Mouse (Mus musculus) limb, embryonic 11.5 days (tissue): ENCODE results near the gene Arhgef10l. TPM values are rescaled to one million over a fixed set of nuclear protein-coding genes. Genes with fewer than 3 reads are reported as not detected.

Experiments
- ATAC-seq: fragments of 200-750 bp; cut with Nextera tagmentation; 2 replicates; pipeline ENCODE4 v1.8.0; 2017; ENCODE audit warnings: low read depth; ENCODE audit not compliant: insufficient number of reproducible peaks, low FRiP score, low TSS enrichment
- DNase-seq: peaks from one replicate; pipeline ENCODE4 v3.0.0-alpha.2; 2015; ENCODE audit warnings: low spot score
- H3K27ac ChIP-seq: fragments of 300-500 bp; sonication (generic); replicated peaks from 2 replicates; pipeline ENCODE4 v1.5.1; 2014; ENCODE audit warnings: low read depth, mild to moderate bottlenecking, low read length
- H3K27me3 ChIP-seq: fragments of 300-500 bp; sonication (generic); 2 replicates; pipeline ENCODE4 v1.6.1; 2014; ENCODE audit warnings: mild to moderate bottlenecking, low read length, mixed read lengths; ENCODE audit not compliant: control insufficient read depth, insufficient read depth
- H3K36me3 ChIP-seq: fragments of 300-500 bp; sonication (generic); 2 replicates; pipeline ENCODE4 v1.6.1; 2014; ENCODE audit warnings: mild to moderate bottlenecking, low read length, moderate library complexity, mixed read lengths; ENCODE audit not compliant: control insufficient read depth, insufficient read depth
- H3K4me1 ChIP-seq: fragments of 300-500 bp; sonication (generic); 2 replicates; pipeline ENCODE4 v1.6.1; 2014; ENCODE audit warnings: low read length, mixed read lengths; ENCODE audit not compliant: control insufficient read depth, insufficient read depth
- H3K4me2 ChIP-seq: fragments of 300-500 bp; sonication (generic); 2 replicates; pipeline ENCODE4 v1.6.1; 2014; ENCODE audit warnings: low read depth, mild to moderate bottlenecking, moderate library complexity; ENCODE audit not compliant: severe bottlenecking
- H3K4me3 ChIP-seq: fragments of 300-500 bp; sonication (generic); 2 replicates; pipeline ENCODE4 v1.5.1; 2014; ENCODE audit warnings: low read depth, low read length
- H3K9ac ChIP-seq: fragments of 300-500 bp; sonication (generic); 2 replicates; pipeline ENCODE4 v1.6.1; 2014; ENCODE audit warnings: mild to moderate bottlenecking, low read length
- H3K9me3 ChIP-seq: fragments of 300-500 bp; sonication (generic); 2 replicates; pipeline ENCODE4 v1.6.1; 2016; ENCODE audit warnings: low read length; ENCODE audit not compliant: control insufficient read depth
- WGBS: fragments of 180-500 bp; shearing (Covaris S2); extraction: QIAGEN DNeasy Blood & Tissue Kit; methylation state at CpG from one replicate; pipeline ENCODE4 v1.1.7; 2014; 5-methylcytosine and 5-hydroxymethylcytosine counted together
- polyA plus RNA-seq: library from polyadenylated mRNA; unstranded; fragments of >200 nt; fragmentation: Nextera tagmentation; extraction: Ambion mirVana; gene quantifications from 2 replicates; pipeline ENCODE4 v1.2.1, GENCODE M21; 2014

Gene Arhgef10l
- polyA plus RNA-seq, 1 experiment from 2014 or later, result 11.8 TPM

GRCm38 (mm10) chr4:140532270-140532669 is 133.5 kb downstream of the Arhgef10l start:
- no peak overlapping the region for H3K4me2 ChIP-seq
- H3K4me3 ChIP-seq, result no peak overlapping the region
- DNase-seq (no peak), ATAC-seq (no peak)
- WGBS, result 24% methylated on average over 15 of the region's 15 CpGs
- H3K4me1 ChIP-seq, result no peaks in the 10 kb centered on the region
- H3K9ac ChIP-seq, result no peak overlapping the region
- H3K27ac ChIP-seq, result no peak overlapping the region
- H3K27me3 ChIP-seq, result no peaks in the 10 kb centered on the region
- peaks cover 6% of the 10 kb centered on the region for H3K36me3 ChIP-seq
- H3K9me3 ChIP-seq, result no peaks in the 10 kb centered on the region

GRCm38 (mm10) chr4:140531024-140531423 is 134.8 kb downstream of the Arhgef10l start:
- peaks cover 7% of the 10 kb centered on the region for H3K36me3 ChIP-seq
- WGBS, result 31% methylated on average over 9 of the region's 9 CpGs

GRCm38 (mm10) chr4:140529735-140530134 is 136.1 kb downstream of the Arhgef10l start:
- no peak overlapping the region for H3K9ac ChIP-seq
- H3K4me1 ChIP-seq, result 0 out of 2 replicates have a peak, but pooled peaks cover 3% of the 10 kb centered on the region
- no peak overlapping the region for H3K4me3 ChIP-seq
- H3K27me3 ChIP-seq, result no peaks in the 10 kb centered on the region
- ATAC-seq (no peak), DNase-seq (no peak)
- no peak overlapping the region for H3K27ac ChIP-seq
- H3K9me3 ChIP-seq, result no peaks in the 10 kb centered on the region
- H3K36me3 ChIP-seq, result peaks cover 4% of the 10 kb centered on the region; the same call in 1 of the 2 replicates
- no peak overlapping the region for H3K4me2 ChIP-seq
- WGBS, result 80% methylated on average over 14 of the region's 14 CpGs

More at GRCm38 (mm10) chr4:140531024-140531423, 134.8 kb downstream of the Arhgef10l start:
- Histone ChIP-seq H3K27me3 (no peaks in the 10 kb centered on the region), H3K4me3 (no peak overlapping the region), H3K9me3 (no peaks in the 10 kb centered on the region), H3K27ac (no peak overlapping the region), H3K9ac (no peak overlapping the region), H3K4me2 (no peak overlapping the region), H3K4me1 (no peaks in the 10 kb centered on the region)
- no peak for DNase-seq
- no peak for ATAC-seq

- no peaks in the 10 kb centered on the region for H3K27me3 ChIP-seq
- 81% methylated on average over 5 of the region's 5 CpGs for WGBS
- H3K4me3 ChIP-seq, result no peak overlapping the region
Observed at GRCm38 (mm10) chr4:140528443-140528842, 137.4 kb downstream of the Arhgef10l start.

GRCm38 (mm10) chr4:140525674-140526177 is 140.1 kb downstream of the Arhgef10l start:
- H3K9ac ChIP-seq, result no peak overlapping the region
- 74% methylated on average over 10 of the region's 10 CpGs for WGBS
- H3K27ac ChIP-seq, result no peak overlapping the region
- ATAC-seq (no peak), DNase-seq (no peak)
- no peaks in the 10 kb centered on the region for H3K9me3 ChIP-seq
- 0 out of 2 replicates have a peak, but pooled peaks cover 3% of the 10 kb centered on the region for H3K4me1 ChIP-seq
- no peak overlapping the region for H3K4me3 ChIP-seq
- no peak overlapping the region for H3K4me2 ChIP-seq
- H3K27me3 ChIP-seq, result no peaks in the 10 kb centered on the region
- H3K36me3 ChIP-seq, result peaks cover 4% of the 10 kb centered on the region; the same call in 1 of the 2 replicates

More at GRCm38 (mm10) chr4:140528443-140528842, 137.4 kb downstream of the Arhgef10l start:
- H3K27ac ChIP-seq, result no peak overlapping the region
- H3K36me3 ChIP-seq, result peaks cover 4% of the 10 kb centered on the region; the same call in 1 of the 2 replicates
- no peak for ATAC-seq
- no peak for DNase-seq
- 0 out of 2 replicates have a peak, but pooled peaks cover 3% of the 10 kb centered on the region for H3K4me1 ChIP-seq
- no peak overlapping the region for H3K4me2 ChIP-seq
- no peaks in the 10 kb centered on the region for H3K9me3 ChIP-seq
- no peak overlapping the region for H3K9ac ChIP-seq

GRCm38 (mm10) chr4:140524927-140525326 is 140.9 kb downstream of the Arhgef10l start:
- Histone ChIP-seq H3K36me3 (peaks cover 4% of the 10 kb centered on the region; the same call in 1 of the 2 replicates), H3K27me3 (no peaks in the 10 kb centered on the region), H3K4me1 (0 out of 2 replicates have a peak, but pooled peaks cover 3% of the 10 kb centered on the region), H3K4me2 (no peak overlapping the region), H3K4me3 (no peak overlapping the region), H3K9me3 (no peaks in the 10 kb centered on the region), H3K27ac (no peak overlapping the region), H3K9ac (no peak overlapping the region)
- 69% methylated on average over 13 of the region's 13 CpGs for WGBS
- ATAC-seq, result no peak
- no peak for DNase-seq

- Histone ChIP-seq H3K4me1 (0 out of 2 replicates have a peak, but pooled peaks cover 5% of the 10 kb centered on the region), H3K36me3 (peaks cover 4% of the 10 kb centered on the region; the same call in 1 of the 2 replicates), H3K27ac (no peak overlapping the region), H3K9me3 (no peaks in the 10 kb centered on the region), H3K9ac (no peak overlapping the region), H3K4me3 (no peak overlapping the region), H3K4me2 (no peak overlapping the region), H3K27me3 (no peaks in the 10 kb centered on the region)
- DNase-seq, result no peak
- 91% methylated on average over 4 of the region's 4 CpGs for WGBS
- no peak for ATAC-seq
Observed at GRCm38 (mm10) chr4:140522873-140523272, 142.9 kb downstream of the Arhgef10l start.

GRCm38 (mm10) chr4:140520719-140521118 is 145.1 kb downstream of the Arhgef10l start:
- Histone ChIP-seq H3K27me3 (no peaks in the 10 kb centered on the region), H3K36me3 (peaks cover 4% of the 10 kb centered on the region; the same call in 1 of the 2 replicates), H3K4me1 (0 out of 2 replicates have a peak, but pooled peaks cover 5% of the 10 kb centered on the region), H3K9ac (no peak overlapping the region), H3K27ac (no peak overlapping the region), H3K4me2 (no peak overlapping the region), H3K9me3 (no peaks in the 10 kb centered on the region), H3K4me3 (no peak overlapping the region)
- DNase-seq, result no peak
- ATAC-seq, result no peak
- WGBS, result 95% methylated on average over 9 of the region's 9 CpGs
